Mouse (Mus musculus): ENCODE results near the gene Shbg. TPM values are rescaled to one million over a fixed set of nuclear protein-coding genes. Genes with fewer than 3 reads are reported as not detected.

Shbg gene
- polyA plus RNA-seq, 1 experiment from 2014 or later = not detected

GRCm38 (mm10) chr11:69605726-69606490 lies 11.8 kb downstream of the Shbg start, which contains the start of gene Atp1b2:
Gene Atp1b2, minus strand, starts transcription at chr11:69605942.
- H3K9me3 ChIP-seq (ENCODE audit: control insufficient read depth, low read length) = no peaks in the 10 kb centered on the region
- peaks cover 6% of the 10 kb centered on the region; the same call in 1 of the 2 replicates for H3K27me3 ChIP-seq (ENCODE audit: control insufficient read depth, insufficient read depth, low read depth, low read length)
- H3K4me1 ChIP-seq (replicated peaks; ENCODE audit: control insufficient read depth, insufficient read depth, low read length) = peaks cover 19% of the 10 kb centered on the region
- WGBS = 3% methylated on average over 30 of the region's 32 CpGs
- H3K27ac ChIP-seq (ENCODE audit: low read length) = peak within 1 kb of the TSS; percentile 60
- H3K4me2 ChIP-seq (ENCODE audit: low read depth, low read length) = peak within 1 kb of the TSS; percentile 90
- H3K36me3 ChIP-seq (ENCODE audit: control insufficient read depth, insufficient read depth, low read length) = no peaks in the 10 kb centered on the region
- ATAC-seq (ENCODE audit: low read depth) = peak; percentile 91
- H3K4me3 ChIP-seq (ENCODE audit: low read length) = peak within 1 kb of the TSS; percentile 52
- peak within 1 kb of the TSS; percentile 68 for H3K9ac ChIP-seq (ENCODE audit: low read length)

DNA sequence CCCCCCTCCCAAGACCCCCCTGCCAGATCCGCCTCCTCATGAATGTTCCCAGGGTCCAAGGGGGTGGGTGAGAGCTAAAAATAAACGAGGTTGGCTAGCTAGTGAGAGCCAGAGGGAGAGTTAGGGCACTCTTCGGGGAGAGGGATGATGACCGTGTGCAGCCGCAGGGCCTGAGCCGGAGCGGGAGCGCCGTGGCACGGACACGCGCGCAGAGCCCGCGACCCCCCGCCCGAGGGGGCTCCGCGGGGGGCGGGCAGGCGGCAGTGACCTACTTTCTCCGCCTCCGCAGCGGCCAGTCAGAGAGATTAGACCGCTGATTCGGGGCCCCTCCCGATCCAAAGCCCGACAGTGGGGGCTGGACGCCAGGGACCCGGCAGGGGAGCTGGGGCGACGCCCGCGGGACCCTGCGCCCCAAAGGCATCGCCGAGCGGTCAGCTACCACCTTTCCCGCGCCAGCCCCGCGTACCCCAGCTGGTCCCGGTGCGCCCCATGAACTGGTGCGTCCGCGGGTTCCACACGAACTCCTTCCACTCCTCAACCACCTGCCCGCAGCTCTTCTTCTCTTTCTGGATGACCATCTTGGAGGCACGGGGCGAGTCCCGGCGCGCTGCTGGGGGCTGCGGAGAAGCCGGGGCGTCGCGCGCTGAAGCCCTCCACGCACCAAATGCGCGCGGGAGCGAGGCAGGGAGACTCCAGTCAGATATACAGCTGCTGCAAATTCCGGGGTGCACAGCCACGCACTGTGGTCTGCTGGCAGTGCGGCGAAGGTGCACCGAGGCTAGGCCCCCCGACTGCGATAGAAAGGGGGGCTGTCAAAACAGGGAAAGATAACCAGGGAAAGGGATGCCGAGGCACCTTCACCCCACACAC lies 12.7 kb downstream of the Shbg start:
- H3K4me2 ChIP-seq (ENCODE audit: low read depth, low read length) = peak overlapping the region; percentile 90
- H3K9me3 ChIP-seq (ENCODE audit: control insufficient read depth, low read length) = no peaks in the 10 kb centered on the region
- peak; percentile 42; the same call in 1 of the 2 replicates for ATAC-seq (ENCODE audit: low read depth)
- H3K9ac ChIP-seq (ENCODE audit: low read length) = peak overlapping the region; percentile 68
- H3K27me3 ChIP-seq (ENCODE audit: control insufficient read depth, insufficient read depth, low read depth, low read length) = peaks cover 6% of the 10 kb centered on the region; the same call in 1 of the 2 replicates
- H3K36me3 ChIP-seq (ENCODE audit: control insufficient read depth, insufficient read depth, low read length) = no peaks in the 10 kb centered on the region
- WGBS = under 1% methylated on average over 65 of the region's 73 CpGs
- H3K4me1 ChIP-seq (replicated peaks; ENCODE audit: control insufficient read depth, insufficient read depth, low read length) = peaks cover 28% of the 10 kb centered on the region
- H3K4me3 ChIP-seq (ENCODE audit: low read length) = peak overlapping the region; percentile 52
- H3K27ac ChIP-seq (ENCODE audit: low read length) = peak overlapping the region; percentile 60

DNA sequence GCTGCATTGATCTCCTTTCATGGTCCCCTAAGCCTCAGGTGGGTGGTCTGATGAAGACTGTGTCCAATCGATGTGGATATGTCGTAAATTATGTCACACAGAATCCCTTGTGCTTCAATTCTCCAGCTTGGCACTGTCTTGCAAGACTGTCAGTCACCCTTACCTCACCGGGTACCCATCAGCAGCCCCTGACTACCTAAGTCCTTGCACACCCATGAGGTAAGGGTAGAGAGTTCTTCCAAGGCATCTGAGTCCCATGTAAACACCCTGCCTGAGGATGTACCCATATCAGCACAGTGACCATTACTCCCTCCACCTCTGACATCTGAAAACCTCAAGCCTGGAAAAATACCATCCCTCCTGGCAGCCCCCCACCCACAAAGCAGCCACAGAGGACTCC lies 13.4 kb downstream of the Shbg start:
- H3K36me3 ChIP-seq (ENCODE audit: control insufficient read depth, insufficient read depth, low read length) = no peaks in the 10 kb centered on the region
- no peaks in the 10 kb centered on the region for H3K9me3 ChIP-seq (ENCODE audit: control insufficient read depth, low read length)
- H3K4me2 ChIP-seq (ENCODE audit: low read depth, low read length) = peak overlapping the region; percentile 90
- H3K27me3 ChIP-seq (ENCODE audit: control insufficient read depth, insufficient read depth, low read depth, low read length) = peaks cover 6% of the 10 kb centered on the region; the same call in 1 of the 2 replicates
- H3K9ac ChIP-seq (ENCODE audit: low read length) = peak overlapping the region; percentile 68; the same call in 1 of the 2 replicates
- no peak overlapping the region for H3K27ac ChIP-seq (ENCODE audit: low read length)
- peak overlapping the region; percentile 52 for H3K4me3 ChIP-seq (ENCODE audit: low read length)
- ATAC-seq (ENCODE audit: low read depth) = no peak
- 53% methylated on average over 3 of the region's 3 CpGs for WGBS
- peaks cover 32% of the 10 kb centered on the region for H3K4me1 ChIP-seq (replicated peaks; ENCODE audit: control insufficient read depth, insufficient read depth, low read length)

DNA sequence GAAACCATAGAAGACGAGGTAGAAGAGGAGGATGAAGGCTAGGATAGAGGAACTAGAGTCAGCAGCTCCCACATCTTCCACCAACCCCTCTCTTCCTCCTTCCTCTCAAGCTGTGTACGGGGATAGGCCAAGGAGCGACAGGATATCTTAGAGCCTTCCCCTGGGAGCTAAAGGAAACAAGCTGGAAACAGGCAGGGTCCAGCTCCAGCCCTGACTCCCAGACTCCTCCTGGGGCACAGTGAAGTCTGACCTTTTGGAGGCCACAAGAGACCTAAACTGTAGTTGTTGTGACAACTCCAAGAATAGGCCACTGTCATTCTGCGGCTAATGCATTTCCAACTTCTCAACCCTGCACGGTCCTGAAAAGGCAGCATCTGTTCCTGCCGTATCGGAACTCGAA lies 14.2 kb downstream of the Shbg start:
- 73% methylated on average over 8 of the region's 8 CpGs for WGBS
- Histone ChIP-seq H3K9me3 (ENCODE audit: control insufficient read depth, low read length) (no peaks in the 10 kb centered on the region), H3K9ac (ENCODE audit: low read length) (no peak overlapping the region), H3K4me3 (ENCODE audit: low read length) (no peak overlapping the region), H3K4me1 (replicated peaks; ENCODE audit: control insufficient read depth, insufficient read depth, low read length) (peaks cover 32% of the 10 kb centered on the region), H3K27me3 (ENCODE audit: control insufficient read depth, insufficient read depth, low read depth, low read length) (peaks cover 6% of the 10 kb centered on the region; the same call in 1 of the 2 replicates), H3K36me3 (ENCODE audit: control insufficient read depth, insufficient read depth, low read length) (no peaks in the 10 kb centered on the region), H3K27ac (ENCODE audit: low read length) (no peak overlapping the region), H3K4me2 (ENCODE audit: low read depth, low read length) (no peak overlapping the region)
- ATAC-seq (ENCODE audit: low read depth) = no peak

GRCm38 (mm10) chr11:69601768-69602167 lies 15.9 kb downstream of the Shbg start:
- Histone ChIP-seq H3K4me2 (ENCODE audit: low read depth, low read length) (no peak overlapping the region), H3K9ac (ENCODE audit: low read length) (no peak overlapping the region), H3K27me3 (ENCODE audit: control insufficient read depth, insufficient read depth, low read depth, low read length) (peaks cover 6% of the 10 kb centered on the region; the same call in 1 of the 2 replicates), H3K4me1 (replicated peaks; ENCODE audit: control insufficient read depth, insufficient read depth, low read length) (peaks cover 32% of the 10 kb centered on the region), H3K9me3 (ENCODE audit: control insufficient read depth, low read length) (no peaks in the 10 kb centered on the region), H3K4me3 (ENCODE audit: low read length) (no peak overlapping the region), H3K27ac (ENCODE audit: low read length) (no peak overlapping the region), H3K36me3 (ENCODE audit: control insufficient read depth, insufficient read depth, low read length) (no peaks in the 10 kb centered on the region)
- ATAC-seq (ENCODE audit: low read depth) = no peak
- 45% methylated on average over 3 of the region's 3 CpGs for WGBS

- 11% methylated on average over 6 of the region's 6 CpGs for WGBS
- H3K9ac ChIP-seq (ENCODE audit: low read length) = peak overlapping the region; percentile 44
- peaks cover 2% of the 10 kb centered on the region; the same call in 1 of the 2 replicates for H3K27me3 ChIP-seq (ENCODE audit: control insufficient read depth, insufficient read depth, low read depth, low read length)
- H3K4me1 ChIP-seq (replicated peaks; ENCODE audit: control insufficient read depth, insufficient read depth, low read length) = peaks cover 24% of the 10 kb centered on the region
- peak overlapping the region; percentile 40 for H3K4me2 ChIP-seq (ENCODE audit: low read depth, low read length)
- H3K4me3 ChIP-seq (ENCODE audit: low read length) = no peak overlapping the region
- no peaks in the 10 kb centered on the region for H3K36me3 ChIP-seq (ENCODE audit: control insufficient read depth, insufficient read depth, low read length)
- peak overlapping the region; percentile 73 for H3K27ac ChIP-seq (ENCODE audit: low read length)
- peak; percentile 81; the same call in 1 of the 2 replicates for ATAC-seq (ENCODE audit: low read depth)
- no peaks in the 10 kb centered on the region for H3K9me3 ChIP-seq (ENCODE audit: control insufficient read depth, low read length)
These were observed 17.6 kb downstream of the Shbg start for GRCm38 (mm10) chr11:69600098-69600497.

GRCm38 (mm10) chr11:69599436-69599835 lies 18.3 kb downstream of the Shbg start:
- 14% methylated on average over 9 of the region's 9 CpGs for WGBS
- no peak overlapping the region for H3K27ac ChIP-seq (ENCODE audit: low read length)
- no peak for ATAC-seq (ENCODE audit: low read depth)
- peak overlapping the region; percentile 51; the same call in 1 of the 2 replicates for H3K9ac ChIP-seq (ENCODE audit: low read length)
- no peak overlapping the region for H3K4me3 ChIP-seq (ENCODE audit: low read length)
- peaks cover 19% of the 10 kb centered on the region for H3K4me1 ChIP-seq (replicated peaks; ENCODE audit: control insufficient read depth, insufficient read depth, low read length)
- H3K4me2 ChIP-seq (ENCODE audit: low read depth, low read length) = peak overlapping the region; percentile 40
- no peaks in the 10 kb centered on the region for H3K27me3 ChIP-seq (ENCODE audit: control insufficient read depth, insufficient read depth, low read depth, low read length)
- no peaks in the 10 kb centered on the region for H3K9me3 ChIP-seq (ENCODE audit: control insufficient read depth, low read length)
- 0 out of 2 replicates have a peak, but pooled peaks cover 2% of the 10 kb centered on the region for H3K36me3 ChIP-seq (ENCODE audit: control insufficient read depth, insufficient read depth, low read length)

DNA sequence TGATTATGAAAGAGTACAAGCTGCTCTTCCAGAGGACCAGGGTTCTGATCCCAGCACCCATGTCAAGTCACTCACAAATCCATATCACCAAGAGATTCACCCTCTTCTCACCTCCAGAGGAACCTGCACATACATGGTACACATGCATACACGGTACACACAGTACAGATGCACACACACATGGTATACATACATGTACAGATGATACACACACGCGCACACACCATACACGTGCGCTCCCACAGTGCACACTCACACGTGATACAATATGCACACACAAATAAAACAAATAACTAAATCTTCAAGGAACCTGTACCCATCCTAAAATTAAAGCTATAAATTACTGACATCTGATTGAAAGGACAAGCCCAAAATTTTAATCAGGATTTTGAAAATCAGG lies 22.9 kb downstream of the Shbg start:
- no peak for ATAC-seq (ENCODE audit: low read depth)
- no peaks in the 10 kb centered on the region for H3K9me3 ChIP-seq (ENCODE audit: control insufficient read depth, low read length)
- no peak overlapping the region for H3K4me2 ChIP-seq (ENCODE audit: low read depth, low read length)
- no peak overlapping the region for H3K27ac ChIP-seq (ENCODE audit: low read length)
- H3K4me3 ChIP-seq (ENCODE audit: low read length) = no peak overlapping the region
- H3K9ac ChIP-seq (ENCODE audit: low read length) = no peak overlapping the region
- H3K4me1 ChIP-seq (replicated peaks; ENCODE audit: control insufficient read depth, insufficient read depth, low read length) = peaks cover 2% of the 10 kb centered on the region
- H3K36me3 ChIP-seq (ENCODE audit: control insufficient read depth, insufficient read depth, low read length) = peaks cover 12% of the 10 kb centered on the region
- whole genome bisulfite sequencing = 96% methylated on average over 6 of the region's 6 CpGs
- no peaks in the 10 kb centered on the region for H3K27me3 ChIP-seq (ENCODE audit: control insufficient read depth, insufficient read depth, low read depth, low read length)

DNA sequence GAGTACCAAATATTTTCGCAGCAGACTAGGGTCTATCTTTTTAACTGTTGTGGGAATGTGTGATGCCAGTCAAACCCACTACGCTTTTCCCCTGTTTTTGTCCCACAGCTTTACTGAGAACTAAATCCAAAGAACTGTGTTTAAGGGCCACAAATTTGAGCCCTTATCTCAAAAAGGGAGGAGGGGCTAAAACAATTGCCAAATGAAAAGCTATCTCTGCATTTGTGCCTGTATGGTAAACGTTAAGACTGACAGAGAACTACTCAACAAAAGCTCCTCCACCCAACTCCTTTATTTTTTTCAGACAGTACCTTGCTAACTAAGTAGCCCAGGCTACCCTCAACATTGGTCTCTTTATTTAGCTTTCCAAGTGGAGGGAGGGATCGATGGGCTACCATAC lies 24.9 kb downstream of the Shbg start:
- Histone ChIP-seq H3K9me3 (ENCODE audit: control insufficient read depth, low read length) (no peaks in the 10 kb centered on the region), H3K4me1 (replicated peaks; ENCODE audit: control insufficient read depth, insufficient read depth, low read length) (no peaks in the 10 kb centered on the region), H3K9ac (ENCODE audit: low read length) (no peak overlapping the region), H3K36me3 (ENCODE audit: control insufficient read depth, insufficient read depth, low read length) (peaks cover 31% of the 10 kb centered on the region), H3K4me2 (ENCODE audit: low read depth, low read length) (no peak overlapping the region), H3K27me3 (ENCODE audit: control insufficient read depth, insufficient read depth, low read depth, low read length) (no peaks in the 10 kb centered on the region), H3K27ac (ENCODE audit: low read length) (no peak overlapping the region), H3K4me3 (ENCODE audit: low read length) (no peak overlapping the region)
- ATAC-seq (ENCODE audit: low read depth) = no peak
- WGBS = 75% methylated on average over 4 of the region's 4 CpGs
